Mouse (Mus musculus): Measurements from ENCODE around the gene Mpv17.

Mpv17 gene

GRCm38 (mm10) chr5:31154152-31154553 is at the start of gene Mpv17:
Mpv17 (minus strand) TSS chr5:31154251.
- DNase-seq (ENCODE audit: low read depth, low spot score), result peak; percentile 66

- DNase-seq (ENCODE audit: low read depth, low spot score), result no peak
Observed at GRCm38 (mm10) chr5:31202933-31203332, 48.9 kb upstream of the Mpv17 start.

- DNase-seq (ENCODE audit: low read depth, low spot score), result peak; percentile 99
Observed at GRCm38 (mm10) chr5:31201742-31202590, 47.9 kb upstream of the Mpv17 start, which contains the start of gene Zfp513. Zfp513 (minus strand) TSS chr5:31202303.

GRCm38 (mm10) chr5:31201042-31201741 is 47.1 kb upstream of the Mpv17 start:
- DNase-seq (ENCODE audit: low read depth, low spot score), result no peak

GRCm38 (mm10) chr5:31200327-31200768 is 46.3 kb upstream of the Mpv17 start:
- DNase-seq (ENCODE audit: low read depth, low spot score), result no peak

GRCm38 (mm10) chr5:31199893-31200292 is 45.8 kb upstream of the Mpv17 start:
- DNase-seq (ENCODE audit: low read depth, low spot score), result no peak

- DNase-seq (ENCODE audit: low read depth, low spot score), result no peak
Observed at GRCm38 (mm10) chr5:31199321-31199892, 45.4 kb upstream of the Mpv17 start.

- DNase-seq (ENCODE audit: low read depth, low spot score), result no peak
Observed at GRCm38 (mm10) chr5:31198616-31199320, 44.7 kb upstream of the Mpv17 start.

GRCm38 (mm10) chr5:31198170-31198569 is 44.1 kb upstream of the Mpv17 start:
- DNase-seq (ENCODE audit: low read depth, low spot score), result no peak

GRCm38 (mm10) chr5:31197072-31197471 is 43.0 kb upstream of the Mpv17 start:
- no peak for DNase-seq (ENCODE audit: low read depth, low spot score)

- DNase-seq (ENCODE audit: low read depth, low spot score), result no peak
Observed at GRCm38 (mm10) chr5:31196207-31196606, 42.2 kb upstream of the Mpv17 start.

- DNase-seq (ENCODE audit: low read depth, low spot score), result no peak
Observed at GRCm38 (mm10) chr5:31195671-31196070, 41.6 kb upstream of the Mpv17 start.

- no peak for DNase-seq (ENCODE audit: low read depth, low spot score)
Observed at GRCm38 (mm10) chr5:31194486-31195485, 40.7 kb upstream of the Mpv17 start.

GRCm38 (mm10) chr5:31193631-31194281 is 39.7 kb upstream of the Mpv17 start:
- DNase-seq (ENCODE audit: low read depth, low spot score), result no peak

- DNase-seq (ENCODE audit: low read depth, low spot score), result peak; percentile 98
Observed at GRCm38 (mm10) chr5:31192939-31193630, 39.0 kb upstream of the Mpv17 start, which contains the start of the genes Snx17 and Eif2b4. Snx17 (plus strand) TSS chr5:31193227. Eif2b4 (minus strand) TSS chr5:31193430.

- peak; percentile 16 for DNase-seq (ENCODE audit: low read depth, low spot score)
Observed at GRCm38 (mm10) chr5:31192045-31192938, 38.2 kb upstream of the Mpv17 start.

- no peak for DNase-seq (ENCODE audit: low read depth, low spot score)
Observed at GRCm38 (mm10) chr5:31190201-31190600, 36.1 kb upstream of the Mpv17 start.

GRCm38 (mm10) chr5:31188223-31188840 is 34.3 kb upstream of the Mpv17 start:
- DNase-seq (ENCODE audit: low read depth, low spot score), result no peak

All from brain, embryonic 18.5 days (tissue).